Mouse (Mus musculus): ENCODE data around the gene Phf21a.

GRCm38 (mm10) chr2:92139365-92139764 lies 46.4 kb downstream of the Phf21a start:
- TF ChIP-seq GATA1 (IDR thresholded peaks at IDR 0.05; ENCODE audit: low read length): no peak
- TF ChIP-seq TAL1 (IDR thresholded peaks at IDR 0.05; ENCODE audit: low read length): no peak
